Mouse (Mus musculus) embryo, embryonic 9.5 days (tissue): Measurements from ENCODE around the gene Pecam1.
"Not testable (repeated sequence)": the region's sequence is repeated elsewhere in the genome, so short reads cannot be mapped to it uniquely, and the experiment has no call there.

Experiments used
- DNase-seq: peaks from one replicate; pipeline ENCODE4 v3.0.0-alpha.2; 2017; ENCODE audit errors: extremely low spot score

Gene Pecam1

DNA sequence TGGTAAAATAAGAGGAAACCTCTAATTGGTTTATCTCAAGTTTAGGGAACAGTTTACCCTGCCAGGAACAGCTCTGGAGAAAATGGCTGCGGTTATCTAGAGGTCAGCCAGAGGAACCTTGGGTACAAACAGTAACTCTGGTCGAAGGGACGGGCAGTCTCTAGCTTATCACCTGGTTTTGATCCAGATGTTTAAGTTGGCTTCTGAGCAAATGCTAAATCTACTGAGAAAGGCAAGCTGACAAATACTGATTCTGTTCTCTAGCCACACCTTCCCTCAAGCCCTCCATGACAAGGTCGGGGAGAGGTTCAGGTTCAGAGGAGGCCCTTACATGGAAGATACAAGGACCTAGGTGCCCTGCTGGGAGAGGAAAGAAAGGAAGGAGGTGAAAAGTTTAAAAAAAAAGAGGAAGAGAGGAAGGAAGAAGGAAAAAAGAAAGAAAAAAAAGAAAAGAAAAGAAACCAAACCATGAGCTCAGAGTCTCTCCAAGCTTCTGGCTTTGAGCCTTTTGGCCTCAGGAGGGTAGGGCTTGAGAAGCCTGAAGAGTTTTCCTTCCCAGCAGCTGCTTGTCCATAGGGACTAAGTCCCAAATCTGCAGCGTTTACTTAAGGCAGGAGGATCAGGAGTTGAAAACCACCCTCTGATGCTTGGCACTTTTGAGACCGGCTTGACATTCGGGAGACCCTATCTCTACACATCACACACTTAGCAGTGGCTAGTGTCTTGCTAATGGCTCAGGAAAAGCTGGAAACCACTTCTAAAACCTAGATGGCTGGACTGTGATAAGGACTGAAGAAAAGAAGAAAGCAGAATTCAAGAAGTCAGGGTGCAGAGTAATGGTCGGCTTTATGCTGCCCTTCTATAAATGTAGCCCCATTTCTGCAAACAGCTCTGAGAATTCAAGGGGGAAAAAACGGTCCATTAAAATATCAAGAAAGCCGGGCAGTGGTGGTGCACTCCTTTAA is 21.7 kb downstream of the Pecam1 start:
- DNase-seq, result no peak

DNA sequence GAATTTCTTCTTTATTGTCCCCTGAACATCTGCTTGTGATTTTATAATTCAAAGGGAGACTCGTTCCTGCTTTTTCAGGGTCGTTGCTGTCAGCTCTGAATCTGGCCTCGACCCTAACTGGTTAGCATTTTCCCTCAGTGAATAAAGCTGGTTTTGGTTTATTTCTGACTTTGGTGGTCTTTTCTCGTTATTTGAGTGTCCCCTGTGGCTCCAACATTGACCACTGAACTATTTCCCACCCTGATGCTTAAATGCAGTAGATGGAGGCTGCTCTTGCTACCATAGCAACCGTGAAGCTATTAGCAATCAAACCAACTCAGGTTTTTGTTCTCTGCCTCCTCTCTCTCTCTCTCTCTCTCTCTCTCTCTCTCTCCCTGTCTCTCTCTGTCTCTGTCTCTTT is 22.5 kb downstream of the Pecam1 start:
- DNase-seq, result no peak

DNA sequence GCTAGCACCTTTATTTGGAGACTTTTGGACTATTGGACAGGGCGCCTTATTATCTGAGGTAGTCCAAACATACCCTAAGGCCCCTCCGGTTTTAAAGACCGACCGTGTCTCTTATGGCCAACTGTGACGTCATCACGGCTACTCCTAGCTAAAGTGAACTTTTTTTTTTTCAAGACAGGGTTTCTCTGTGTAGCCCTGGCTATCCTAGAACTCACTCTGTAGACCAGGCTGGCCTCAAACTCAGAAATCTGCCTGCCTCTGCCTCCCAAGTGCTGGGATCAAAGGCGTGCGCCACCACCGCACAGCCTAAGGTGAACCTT is 25.6 kb downstream of the Pecam1 start:
- not testable (repeated sequence) for DNase-seq

DNA sequence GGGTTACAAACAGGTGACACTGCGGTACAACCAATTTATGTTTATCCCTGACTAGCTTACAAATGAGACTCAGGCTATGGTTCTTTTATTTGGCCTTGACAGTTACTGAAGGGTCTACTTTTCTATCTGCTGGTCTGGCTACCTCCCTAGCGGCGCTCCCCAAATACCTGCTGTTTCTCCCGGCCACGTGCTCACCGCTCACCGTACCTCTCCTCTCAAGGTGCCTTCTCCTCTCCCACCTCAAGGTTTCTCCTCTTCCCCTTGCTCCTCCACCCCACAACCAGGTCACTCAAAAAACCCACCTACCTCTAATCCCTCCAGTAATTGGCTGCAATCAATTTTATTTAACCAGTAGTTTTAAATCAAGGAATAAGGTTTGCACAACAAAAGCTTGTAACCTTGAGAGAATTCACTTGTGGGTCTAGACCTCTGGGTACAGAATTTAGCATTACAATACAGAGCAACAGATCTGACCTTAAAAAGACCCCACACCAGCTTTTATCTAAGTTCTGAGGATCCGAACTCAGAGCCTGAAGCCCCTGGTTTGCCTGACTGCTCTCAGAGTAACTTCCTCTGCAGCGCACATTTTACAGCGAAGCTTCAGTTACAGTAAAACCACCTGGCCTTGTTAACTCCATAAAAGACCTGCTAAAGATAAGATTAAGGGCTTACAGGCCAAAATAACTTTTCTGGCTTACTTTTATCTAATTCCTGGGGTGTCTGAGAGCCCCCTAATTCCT is 26.1 kb downstream of the Pecam1 start:
- DNase-seq, result no peak

DNA sequence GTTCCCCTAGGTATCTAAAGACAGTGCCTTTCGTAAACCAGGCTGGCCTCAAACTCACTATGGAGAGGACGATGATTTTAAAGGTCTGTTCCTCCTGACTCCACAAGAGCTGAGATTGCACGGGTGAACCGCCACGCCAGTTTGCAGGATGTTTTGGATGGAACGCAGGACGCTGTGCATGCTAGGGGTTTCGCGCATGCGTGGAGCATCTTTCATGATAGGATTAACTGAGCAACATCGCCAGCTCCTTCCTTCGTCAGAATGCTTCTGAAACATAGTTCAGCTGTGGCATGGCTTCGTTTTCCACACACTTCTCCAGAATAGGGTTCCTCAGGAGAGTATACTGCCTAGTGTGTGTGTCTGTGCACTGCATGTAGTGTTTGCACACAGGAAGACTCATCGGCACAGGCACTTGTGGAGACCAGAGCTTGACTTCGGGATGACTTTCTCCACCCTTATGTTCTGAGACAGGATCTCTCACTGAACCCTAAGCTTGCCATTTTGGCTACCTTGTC is 26.8 kb downstream of the Pecam1 start:
- DNase-seq, result no peak

DNA sequence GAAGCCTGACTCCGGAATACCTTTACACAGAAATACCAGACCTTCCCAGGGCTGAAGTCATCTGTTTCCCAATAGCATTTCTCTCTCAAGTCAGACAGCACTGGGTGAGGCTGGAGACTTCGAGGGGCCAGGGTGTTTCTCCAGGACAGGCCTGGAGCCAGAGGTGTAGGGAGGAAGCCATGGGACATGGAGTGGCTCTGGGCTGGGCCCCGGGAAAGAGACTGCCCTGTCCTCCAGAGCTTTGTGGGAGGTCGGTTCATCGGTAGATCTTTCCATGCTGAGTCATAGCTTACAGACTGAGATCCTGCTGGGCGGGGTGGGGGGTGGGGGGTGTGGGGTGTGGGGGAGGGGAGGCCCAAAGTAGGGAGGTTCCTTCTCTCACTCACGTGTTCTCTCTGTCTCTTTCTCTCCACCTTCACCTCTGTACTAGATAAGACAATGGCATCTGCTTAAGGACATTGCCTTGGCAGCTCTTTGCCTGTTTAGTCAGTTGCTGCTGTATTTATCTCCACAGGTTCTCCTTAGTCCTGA is 27.5 kb downstream of the Pecam1 start:
- no peak for DNase-seq

DNA sequence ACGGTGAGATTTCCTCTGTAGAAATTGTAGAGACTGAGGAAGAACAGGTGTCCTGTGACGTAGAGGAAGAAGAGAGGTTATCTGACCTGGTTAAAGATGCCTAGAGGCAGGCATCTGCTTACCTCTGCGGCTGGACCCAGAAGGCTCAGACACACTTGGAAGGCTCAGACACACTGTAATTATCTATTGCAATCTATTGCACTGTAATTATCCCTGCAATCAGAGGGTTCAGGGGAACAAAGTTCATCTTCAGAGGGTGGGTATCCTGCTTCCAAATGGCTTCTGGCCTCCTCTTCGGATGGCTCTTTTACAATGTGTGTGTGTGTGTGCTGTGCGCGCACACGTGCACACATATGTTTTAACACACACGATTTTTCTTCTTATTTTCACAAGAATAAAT is 30.0 kb downstream of the Pecam1 start:
- no peak for DNase-seq

DNA sequence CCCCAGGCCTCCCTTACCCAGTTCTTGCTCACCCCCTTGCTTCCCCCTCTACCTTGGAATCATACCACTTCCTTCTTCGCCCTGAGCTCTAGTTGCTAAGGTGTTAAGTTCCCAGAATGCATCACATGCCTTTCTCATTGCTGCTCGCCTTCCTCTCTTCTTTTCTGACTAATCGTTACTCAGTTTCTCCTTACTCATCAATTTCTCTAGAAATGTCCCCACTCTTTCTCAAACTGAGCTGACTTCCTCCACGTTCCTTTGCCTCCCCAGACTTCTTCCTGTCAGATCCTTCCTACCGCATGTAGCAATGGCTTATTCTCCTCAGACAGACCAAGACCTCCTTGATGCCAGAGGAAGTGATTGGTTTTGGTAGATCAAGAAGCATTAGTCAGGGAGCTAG is 33.9 kb downstream of the Pecam1 start:
- DNase-seq, result no peak

DNA sequence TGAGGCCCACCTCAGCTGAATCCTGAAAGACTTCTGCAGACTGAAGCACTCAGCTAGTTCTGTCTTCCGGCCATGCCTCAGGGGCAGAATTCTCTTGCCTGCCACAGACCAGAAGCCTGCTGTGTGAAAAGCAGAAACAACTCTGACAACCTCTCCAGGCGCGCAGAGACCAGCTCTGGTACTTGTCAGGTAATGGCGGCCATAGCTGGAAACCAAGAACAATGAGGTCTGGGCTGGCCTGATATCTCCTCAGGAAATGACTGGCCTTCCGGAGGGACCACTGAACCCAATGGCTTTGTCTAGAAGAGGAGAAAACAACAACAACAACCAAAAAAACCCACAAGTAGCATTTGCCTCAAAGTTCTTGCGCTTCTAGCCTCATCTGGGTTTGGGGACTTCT is 35.4 kb downstream of the Pecam1 start:
- DNase-seq, result no peak

DNA sequence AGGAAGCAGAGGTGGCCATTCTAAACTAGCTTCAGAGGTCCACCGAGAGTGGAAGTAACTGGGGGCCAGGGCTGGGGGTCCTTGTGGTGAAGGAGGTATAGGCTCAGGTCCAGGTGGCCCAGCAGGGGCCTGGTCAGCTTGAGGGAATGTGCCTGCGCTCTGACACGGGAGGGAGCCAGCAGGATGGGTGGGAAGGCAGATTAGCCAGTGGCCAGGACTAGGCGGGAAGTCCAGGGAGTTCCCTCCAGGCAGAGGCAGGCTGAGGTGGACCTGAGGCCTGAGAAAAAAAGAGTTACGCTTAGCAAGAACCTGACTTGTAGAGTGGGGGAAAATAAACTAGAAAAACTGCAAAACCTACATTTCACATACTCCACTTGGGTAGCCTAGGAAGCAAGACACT is 39.6 kb downstream of the Pecam1 start:
- DNase-seq, result no peak

DNA sequence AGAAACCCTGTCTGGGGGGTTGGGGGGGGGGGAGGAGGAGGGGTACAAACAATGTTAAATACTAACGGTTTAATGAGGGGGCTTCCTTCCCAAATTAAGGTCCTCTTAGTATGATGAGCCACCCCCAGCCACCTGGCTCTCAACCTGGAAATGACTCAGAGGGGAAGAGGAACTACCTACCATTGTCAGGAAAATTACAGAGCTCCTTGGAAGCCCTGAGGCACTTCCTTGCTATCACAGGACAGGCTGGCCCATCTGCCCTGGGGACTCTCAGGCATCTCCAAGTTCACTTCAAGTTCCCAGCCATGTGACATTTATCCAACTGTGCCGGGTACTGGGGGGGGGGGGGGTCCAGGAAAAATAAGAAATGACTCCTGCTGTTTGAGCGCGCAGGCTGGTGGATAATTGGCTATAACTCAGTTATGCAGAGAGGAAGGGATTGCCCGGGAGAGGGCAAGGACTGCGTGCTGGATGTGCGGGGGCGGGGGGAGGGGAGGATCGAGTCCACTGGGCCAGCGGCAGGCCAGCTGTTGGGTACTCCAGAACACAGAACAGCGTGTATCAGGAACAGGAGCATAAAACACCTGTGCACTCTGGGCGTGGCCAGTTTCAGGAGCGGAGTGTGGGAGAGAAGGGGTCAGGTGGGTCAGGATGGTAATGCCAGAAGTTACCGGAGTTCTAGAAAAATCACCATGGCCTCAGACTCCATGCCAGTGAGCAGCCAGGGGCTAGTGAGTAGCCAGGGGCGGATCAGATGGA is 41.0 kb downstream of the Pecam1 start:
- DNase-seq, result no peak

DNA sequence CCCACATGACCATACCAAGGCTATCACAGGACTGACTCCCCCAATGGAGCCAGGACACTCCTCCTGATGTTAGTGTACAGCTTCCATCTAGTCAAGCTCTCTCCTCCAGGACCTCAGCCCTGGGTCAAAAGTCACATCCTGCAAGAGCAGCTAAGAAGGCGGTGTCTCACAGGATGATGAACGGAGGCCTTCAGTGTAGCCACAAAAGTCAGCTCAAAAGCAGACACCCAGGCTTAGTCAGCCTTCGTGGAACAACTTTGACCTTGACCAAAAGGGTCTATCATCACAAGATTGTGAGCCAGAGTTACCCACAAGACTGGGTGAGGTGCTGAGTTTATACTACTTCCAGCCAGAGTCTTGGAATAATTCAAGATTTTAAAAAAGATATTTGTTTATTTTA is 42.6 kb downstream of the Pecam1 start:
- DNase-seq, result no peak

DNA sequence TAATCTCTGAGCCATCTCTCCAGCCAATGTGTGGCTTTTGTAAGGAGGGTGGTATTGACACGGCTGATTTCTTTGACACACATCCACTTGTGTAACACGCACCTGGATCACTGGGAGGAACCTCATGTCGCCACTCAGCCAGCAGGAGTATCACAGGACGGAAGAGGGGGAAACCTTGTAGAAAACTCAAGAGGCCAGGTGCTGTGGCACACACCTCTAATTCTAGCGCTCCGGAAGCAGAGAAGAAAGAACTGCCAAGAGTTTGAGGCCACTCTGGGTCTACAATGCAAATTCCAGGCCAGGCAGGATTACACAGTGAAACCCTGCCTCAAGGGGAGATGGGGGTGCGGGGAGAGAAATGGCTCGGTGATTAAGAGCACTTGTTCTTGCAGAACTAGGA is 43.3 kb downstream of the Pecam1 start:
- no peak for DNase-seq

DNA sequence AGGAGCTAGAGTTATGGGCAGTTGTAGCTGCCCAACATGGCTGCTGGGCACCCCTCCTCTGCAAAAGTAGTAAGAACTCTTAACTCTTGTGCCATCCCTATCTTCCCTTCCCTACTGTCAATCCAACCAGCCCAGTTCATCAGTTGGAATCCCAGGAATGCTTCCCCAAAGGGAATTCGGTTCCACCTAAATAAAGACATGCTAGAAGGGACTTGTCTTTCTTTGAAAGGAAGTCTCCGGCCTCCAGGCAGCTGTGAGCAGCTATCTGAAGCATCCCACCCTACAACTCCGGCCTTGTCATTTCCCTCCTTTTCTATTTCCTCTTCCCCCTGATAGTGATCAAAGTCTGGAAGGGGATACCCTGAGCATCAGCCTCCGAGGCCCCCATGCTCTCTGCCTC is 44.2 kb downstream of the Pecam1 start:
- DNase-seq, result no peak

DNA sequence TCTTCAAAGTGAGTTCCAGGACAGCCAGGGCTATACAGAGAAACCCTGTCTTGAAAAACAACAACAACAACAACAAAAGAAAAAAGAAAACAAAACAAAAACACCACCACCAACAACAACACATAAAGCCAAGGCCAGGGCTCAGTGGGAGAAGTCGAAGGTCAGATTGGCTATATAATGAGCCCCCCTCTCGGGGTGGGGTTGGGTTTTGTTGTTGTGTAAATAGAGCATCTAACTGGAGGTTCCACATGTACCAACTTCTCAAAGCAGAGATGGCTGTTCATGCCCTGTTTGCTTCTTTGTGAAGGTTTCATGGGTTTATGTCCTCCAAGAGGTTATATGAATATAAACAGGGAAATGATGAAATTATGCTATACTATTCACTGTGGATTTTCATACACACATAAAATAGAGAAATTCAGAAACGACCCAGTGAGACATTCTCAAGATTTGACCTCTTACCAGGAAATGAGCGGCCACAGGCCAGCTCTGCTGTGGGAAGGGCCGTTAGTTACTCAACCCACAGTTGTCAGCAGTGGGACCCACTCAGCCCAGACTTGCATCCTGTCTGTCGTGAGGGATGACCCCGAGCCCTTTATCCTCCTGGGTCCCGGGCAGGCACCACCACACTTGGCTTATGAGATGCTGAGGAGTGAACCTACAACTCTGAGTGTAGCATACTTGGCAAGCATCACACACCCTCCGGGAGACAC is 45.9 kb downstream of the Pecam1 start:
- DNase-seq, result no peak

DNA sequence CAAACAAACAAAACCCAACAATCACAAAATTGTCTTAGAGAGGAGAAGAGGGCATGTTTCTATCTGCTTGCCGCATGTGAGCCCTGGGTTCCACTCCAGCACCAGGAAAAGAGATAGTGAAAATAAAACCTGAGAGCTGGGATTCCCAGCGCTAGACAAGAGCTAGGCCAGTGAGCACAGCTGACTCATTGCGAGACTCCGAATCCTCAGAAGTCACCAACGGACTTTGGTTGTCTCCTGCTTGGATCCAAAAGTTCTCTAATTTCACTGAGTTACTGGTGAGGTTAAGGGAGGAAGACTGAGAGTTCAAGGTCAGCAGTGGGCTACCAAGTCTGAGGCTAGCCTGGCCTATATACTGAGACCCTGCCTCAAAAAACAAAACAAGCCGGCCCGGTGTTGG is 46.5 kb downstream of the Pecam1 start:
- DNase-seq, result no peak

DNA sequence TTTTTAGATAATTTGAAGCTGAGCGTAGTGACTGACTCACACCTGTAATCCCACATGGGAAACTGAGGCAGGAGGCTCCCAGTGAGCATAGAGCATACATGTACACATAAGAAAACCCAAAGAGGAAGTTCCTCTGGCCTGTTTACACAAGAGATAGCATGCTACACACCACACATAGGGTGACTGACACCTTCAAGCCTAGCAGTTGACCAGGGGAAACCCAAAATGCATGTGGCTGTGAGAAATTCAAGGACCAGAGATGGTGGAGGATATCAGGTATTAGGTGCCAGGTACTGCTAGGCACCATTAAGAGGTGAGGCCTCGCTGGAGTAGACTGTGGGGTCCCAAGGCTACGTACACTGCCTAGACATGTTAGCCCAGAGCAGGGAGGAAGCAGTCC is 47.8 kb downstream of the Pecam1 start:
- no peak for DNase-seq

DNA sequence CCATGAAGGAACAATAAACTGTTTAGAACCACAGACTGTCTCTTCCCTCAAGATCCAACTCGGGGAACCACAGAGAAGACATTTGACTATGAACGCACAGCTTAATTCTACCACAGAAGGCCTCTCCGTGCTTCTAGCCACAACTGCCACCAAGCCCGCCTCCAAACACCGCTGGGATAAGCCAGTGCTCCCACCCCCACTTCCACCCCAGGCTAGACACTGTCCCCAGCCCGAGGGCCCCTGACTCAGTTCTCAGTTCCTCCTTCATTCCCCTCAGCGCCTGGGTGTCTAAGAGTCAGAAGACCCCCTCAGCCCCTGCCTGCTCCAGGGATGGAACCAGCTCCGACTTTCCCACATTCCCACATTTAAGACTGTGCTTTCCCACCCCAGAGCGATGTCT is 48.8 kb downstream of the Pecam1 start:
- DNase-seq, result no peak

DNA sequence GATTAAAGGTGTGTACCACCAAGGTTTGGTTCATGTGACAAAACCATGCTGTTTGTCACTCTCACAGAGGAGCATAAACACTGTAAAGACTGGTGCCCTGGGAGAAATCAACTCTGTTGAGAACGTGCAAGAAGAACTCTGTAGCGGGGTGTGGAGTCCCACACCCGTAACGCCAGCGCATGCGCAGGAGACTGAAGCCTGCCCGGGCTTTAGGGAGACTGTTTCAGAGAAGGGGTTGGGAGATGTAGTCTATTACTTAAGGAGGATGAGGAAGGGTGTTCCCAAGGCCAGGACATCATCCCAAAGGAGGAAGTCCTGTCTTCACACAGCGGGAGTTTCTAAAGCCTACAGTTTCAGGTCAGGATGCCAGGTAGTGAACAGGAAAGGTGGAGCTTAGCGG is 51.3 kb downstream of the Pecam1 start:
- no peak for DNase-seq

DNA sequence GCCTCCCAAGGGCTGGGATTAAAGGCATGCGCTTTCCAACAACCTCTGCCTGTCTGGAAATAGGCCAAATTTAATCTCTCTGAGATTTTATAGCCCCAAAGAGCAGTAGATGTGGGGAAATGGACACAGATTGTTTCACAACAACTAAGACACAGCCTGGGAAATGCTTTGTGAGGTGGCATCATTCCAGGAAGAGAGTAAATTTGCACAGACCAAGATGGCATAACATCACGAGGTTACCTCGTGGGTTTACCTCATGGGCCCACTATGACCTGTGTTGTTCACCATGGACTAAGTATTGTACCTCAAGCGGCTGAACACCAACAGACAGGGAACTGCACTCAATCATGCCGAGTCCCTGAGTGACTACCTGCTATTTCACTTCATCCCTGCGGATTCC is 52.1 kb downstream of the Pecam1 start:
- DNase-seq, result no peak

DNA sequence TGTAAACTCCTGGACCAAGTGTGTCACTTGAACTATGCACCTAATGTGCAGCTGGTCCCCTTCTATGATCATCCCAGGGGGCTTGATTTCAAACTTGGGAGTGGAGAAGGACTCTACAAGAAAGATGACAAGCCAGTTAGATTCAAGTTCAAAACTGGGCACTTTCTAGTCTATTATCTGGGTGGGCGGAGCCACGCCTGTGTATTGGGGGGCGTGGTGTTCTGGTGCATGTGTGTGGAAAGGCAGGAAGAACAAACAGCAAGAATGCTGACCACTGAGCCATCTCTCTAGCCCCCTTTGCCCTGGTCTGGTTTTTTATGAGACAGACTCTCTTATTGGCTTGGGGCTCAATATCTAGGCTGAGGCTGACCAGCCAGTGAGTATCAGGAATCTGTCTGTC is 54.5 kb downstream of the Pecam1 start:
- no peak for DNase-seq
